Mouse (Mus musculus): ENCODE data around the gene Sds.

Gene Sds

GRCm38 (mm10) chr5:120476296-120476695 lies at the start of gene Sds:
Sds (plus strand) TSS chr5:120476526.
- DNase-seq (ENCODE audit: low spot score in 2 of 2): no peak

GRCm38 (mm10) chr5:120426572-120426971 lies 49.8 kb upstream of the Sds start:
- DNase-seq (ENCODE audit: low spot score in 2 of 2): no peak

DNA sequence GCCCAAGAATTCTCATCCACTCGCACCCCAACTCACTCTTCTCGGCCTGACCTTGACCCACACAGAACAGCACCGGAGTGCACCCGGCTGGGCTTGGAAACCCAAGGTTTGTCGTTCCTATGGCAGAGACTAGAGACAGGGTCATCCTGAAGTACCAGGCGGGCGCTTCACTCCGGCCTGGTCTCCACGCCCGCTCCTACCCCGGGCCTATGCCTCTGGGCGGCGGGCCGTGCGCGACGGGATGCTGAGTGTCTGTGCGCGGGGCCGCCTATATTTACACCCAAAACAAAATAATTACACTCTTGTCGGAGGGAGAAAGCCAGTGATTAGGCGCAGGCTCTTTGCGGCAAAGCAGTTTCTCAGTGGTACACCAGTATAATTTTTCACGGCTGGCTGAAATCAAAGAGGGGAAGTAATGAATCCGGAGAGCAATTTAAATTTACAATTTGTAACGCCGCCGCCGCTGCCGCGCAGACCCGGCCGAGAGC lies 48.8 kb upstream of the Sds start:
- no peak for DNase-seq (ENCODE audit: low spot score in 2 of 2)

DNA sequence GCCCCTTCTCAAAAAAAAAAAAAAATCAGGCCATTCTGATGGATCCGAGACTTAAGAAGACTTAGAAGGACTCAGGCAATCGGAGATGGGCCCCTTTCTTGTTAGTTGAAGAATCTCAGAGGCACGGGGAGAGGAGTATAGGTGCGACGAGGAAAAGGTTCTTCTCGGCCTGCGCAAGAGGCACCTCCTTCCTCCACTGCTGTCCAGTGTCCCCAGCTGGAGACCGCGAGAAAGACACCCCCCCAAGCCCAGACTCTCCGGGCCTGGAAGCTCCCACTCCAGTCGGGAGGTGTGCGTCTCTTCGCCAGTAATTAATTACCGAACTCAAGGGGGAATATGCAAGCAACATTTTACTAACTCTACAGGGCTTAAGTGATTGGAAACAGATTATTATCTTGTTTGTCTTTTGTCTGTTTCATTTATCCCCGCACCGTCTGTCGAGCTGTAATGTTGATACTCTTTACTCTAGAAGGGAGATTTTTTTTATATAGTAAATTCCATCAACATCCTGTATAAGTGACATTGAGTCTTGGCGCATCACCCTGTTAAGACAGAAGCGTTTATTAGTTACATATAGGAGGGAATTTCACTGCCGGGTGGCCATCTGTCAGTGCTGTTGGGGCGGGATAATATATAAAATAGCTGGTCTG lies 48.0 kb upstream of the Sds start:
- DNase-seq (ENCODE audit: low spot score in 2 of 2): no peak

DNA sequence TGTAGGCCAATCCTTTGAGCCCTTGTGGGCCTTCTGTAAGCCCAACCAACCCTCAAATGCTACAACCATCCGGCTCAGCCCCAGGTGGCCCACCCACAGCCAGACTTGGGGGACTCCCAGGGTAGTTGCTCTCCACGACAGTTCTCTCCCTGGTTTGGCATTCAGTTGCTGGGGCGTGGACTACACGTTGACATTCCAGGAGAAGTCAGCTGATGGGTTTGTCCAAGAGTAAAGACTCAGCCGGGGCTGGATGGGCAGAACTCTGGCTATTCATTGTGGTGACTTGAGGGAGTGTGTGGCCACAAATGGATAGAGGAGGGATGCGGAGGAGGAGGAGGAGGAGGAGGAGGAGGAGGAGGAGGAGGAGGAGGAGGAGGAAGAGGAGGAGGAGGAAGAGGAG lies 47.3 kb upstream of the Sds start:
- DNase-seq (ENCODE audit: low spot score in 2 of 2): no peak

DNA sequence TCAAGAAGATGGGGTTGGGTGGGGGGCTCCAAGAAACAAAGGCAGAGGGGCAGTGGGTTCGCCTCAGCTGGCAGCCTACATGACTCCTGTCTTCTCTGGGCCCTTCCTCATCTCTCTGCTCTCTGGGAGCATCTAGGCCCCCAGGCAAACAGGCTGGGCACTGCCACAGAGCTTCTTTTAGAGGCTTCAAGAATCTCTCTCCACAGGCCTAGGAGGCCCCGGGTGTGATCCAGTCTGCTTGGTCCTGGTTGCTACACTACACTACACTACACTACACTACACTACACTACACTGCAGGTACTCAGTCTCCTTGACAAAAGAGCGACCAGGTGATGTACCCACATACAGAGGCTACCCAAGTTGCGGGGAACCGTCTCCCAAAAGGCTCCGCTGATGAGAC lies 46.6 kb upstream of the Sds start:
- DNase-seq (ENCODE audit: low spot score in 2 of 2): no peak

DNA sequence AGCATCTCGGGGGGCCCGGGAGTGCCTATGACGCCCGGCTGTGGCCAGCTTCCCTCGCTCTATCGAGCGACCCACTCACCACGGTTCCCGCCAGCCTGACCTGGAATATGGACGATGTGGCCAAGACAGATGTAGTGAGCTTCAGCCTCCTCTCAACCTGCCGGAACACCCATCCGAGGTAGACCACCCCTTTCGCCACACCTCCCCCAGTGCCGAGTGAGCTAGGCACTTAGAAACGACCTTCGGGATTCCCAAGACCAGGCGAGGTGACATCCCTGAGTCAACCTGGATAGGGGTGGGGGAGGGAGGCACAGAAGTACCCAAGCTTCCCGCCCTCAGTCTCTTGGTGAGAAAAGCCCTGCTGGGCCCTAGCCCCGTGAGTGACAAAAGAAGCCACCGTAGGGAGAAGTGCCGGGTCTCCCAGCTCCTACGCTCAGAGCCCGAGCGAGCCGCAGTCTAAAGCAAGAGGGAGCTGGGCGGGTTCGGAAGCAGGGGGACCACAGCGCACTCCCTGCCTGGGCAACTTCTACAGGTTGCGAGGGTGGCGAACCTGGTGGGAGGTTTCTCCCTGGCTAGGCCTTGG lies 45.2 kb upstream of the Sds start:
- DNase-seq (ENCODE audit: low spot score in 2 of 2): no peak

DNA sequence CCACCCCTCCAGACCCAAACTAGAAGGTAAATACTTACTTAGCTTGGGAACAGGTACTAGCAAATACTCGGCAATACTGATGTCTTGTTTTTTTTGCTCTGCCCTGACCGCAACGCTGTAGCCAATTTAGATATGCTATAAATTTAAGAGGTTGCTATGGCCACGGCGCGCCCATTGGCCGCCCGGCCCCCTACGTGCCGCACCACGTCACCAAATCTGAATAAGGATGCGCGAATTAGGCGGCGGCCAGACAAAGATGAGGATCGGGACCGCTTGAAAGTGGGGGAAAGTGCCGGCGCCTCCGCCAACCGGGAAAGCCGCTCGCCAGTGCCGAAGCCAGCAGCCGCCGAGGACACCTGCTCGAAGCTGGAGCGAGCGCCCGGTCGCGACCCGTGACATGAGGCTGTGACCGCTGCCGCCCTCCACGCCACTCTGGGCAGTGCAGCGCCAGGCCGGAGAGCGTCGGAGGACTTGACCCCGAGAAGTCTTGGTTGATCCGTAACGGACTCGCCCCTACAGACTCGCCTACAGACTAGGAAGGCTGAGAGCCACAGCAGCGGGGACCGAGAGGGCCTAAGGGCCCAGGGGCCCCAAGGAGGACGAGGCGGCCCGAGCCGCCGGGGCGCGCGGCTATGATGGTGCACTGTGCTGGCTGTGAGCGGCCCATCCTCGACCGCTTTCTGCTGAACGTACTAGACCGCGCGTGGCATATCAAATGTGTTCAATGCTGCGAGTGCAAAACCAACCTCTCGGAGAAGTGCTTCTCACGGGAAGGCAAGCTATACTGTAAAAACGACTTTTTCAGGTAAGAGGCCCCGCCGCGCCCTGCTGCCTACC lies 44.5 kb upstream of the Sds start, which contains the start of gene Lhx5:
Gene Lhx5, plus strand, starts transcription at position 51 of the 837 bp plus-strand sequence.
- DNase-seq (ENCODE audit: low spot score in 2 of 2): no peak

GRCm38 (mm10) chr5:120432486-120433015 lies 43.8 kb upstream of the Sds start:
- DNase-seq (ENCODE audit: low spot score in 2 of 2): no peak

DNA sequence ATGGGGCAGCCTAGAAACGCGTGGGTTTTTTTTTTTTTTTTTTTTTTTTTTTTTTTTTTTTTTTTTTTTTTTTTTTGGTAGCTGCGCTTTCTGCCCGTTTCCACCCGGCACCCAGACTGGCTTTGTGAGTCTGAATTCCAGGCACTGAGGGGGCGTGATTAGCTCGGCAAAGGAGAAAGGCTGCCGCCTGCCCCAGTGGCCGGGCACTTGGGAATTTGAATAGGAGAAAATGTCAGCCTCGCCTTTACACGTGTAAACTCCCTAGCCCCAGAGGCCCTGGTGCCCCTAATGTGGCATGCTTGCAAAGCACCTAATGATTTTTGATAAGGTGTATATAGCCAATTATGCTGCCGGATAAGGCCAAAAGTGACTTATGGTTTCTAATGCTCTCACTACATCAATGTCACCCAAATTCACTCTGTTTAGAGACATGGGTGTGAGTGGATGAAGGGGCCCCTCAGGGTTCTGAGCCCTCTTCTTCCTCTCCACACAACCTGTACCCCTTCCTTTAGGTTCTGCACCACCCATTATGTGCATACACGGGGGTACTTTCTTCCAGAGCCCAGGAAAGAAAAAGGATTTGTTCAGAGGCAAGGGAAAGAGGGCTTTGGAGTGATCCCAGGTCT lies 43.1 kb upstream of the Sds start:
- DNase-seq (ENCODE audit: low spot score in 2 of 2): no peak

DNA sequence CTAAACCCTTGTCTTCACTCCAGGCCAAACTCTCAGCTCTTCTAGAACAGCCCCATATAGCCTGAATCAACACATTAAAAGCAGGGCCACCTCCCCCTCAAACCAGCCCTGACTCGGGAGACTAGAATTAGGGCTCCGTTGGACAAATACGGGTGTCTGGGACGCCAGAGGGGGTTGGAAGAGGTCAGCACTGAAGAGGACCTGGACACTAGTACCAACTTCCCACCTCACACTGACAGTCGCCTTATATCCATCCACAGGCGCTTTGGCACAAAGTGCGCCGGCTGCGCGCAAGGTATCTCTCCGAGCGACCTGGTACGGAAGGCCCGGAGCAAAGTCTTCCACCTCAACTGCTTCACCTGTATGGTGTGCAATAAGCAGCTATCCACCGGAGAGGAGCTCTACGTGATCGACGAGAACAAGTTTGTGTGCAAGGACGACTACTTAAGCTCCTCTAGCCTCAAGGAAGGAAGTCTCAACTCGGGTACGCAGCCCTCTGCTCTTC lies 42.0 kb upstream of the Sds start:
- DNase-seq (ENCODE audit: low spot score in 2 of 2): no peak

DNA sequence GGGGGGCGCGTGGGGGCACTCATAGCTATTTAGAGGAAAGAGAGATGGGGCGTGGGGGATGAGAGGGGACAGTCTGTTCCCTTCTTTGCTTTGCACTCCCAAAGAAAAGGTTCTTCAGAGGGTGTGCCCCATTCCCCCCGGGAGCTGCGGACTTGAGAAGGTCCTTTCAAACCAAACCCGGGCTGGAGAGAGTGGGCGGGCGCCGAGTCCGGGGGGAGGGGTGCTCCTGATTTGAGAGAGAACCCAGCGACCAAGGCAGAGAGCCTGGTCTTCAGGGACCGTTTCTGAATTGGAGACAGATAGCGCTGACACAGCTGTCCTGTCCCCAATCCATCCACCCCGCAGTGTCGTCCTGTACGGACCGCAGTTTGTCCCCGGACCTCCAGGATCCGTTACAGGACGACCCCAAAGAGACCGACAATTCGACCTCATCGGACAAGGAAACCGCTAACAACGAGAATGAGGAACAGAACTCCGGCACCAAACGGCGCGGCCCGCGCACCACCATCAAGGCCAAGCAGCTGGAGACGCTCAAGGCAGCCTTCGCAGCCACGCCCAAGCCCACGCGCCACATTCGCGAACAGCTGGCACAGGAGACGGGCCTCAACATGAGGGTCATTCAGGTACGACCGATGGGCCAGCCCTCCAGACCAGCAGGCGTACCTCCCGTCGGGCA lies 41.2 kb upstream of the Sds start:
- no peak for DNase-seq (ENCODE audit: low spot score in 2 of 2)

DNA sequence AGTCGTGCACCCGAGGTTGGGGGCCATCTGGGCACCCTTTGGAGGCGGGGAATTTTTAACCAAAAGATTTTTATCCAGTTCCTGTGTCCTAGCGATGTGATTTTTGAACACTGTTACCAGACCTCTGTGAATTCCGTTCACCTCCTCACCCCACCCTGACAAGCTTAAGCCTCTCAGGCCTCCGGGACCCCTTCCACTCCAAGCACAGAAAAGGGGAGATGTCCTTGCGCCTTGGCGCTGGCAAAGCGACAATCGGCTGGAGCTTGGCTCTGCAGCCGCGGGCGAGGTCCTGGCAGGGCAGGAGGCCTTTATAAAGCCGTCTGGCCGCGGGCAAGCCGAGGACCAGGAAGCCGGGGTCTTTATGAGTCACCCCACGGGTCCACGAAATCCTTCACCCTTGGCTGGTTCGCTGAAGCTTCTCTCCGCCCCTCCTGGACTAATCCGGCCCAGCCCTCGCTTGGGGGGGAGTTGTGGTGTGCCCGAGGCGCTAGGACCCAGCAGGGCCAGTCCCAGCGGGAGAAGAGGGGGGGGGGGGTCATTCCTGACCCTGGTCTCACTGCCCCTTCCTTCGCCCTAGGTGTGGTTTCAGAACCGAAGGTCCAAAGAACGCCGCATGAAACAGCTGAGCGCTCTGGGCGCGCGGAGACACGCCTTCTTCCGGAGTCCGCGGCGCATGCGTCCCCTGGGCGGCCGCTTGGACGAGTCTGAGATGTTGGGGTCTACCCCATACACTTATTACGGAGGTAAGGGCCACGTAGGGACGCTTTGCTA lies 40.4 kb upstream of the Sds start:
- DNase-seq (ENCODE audit: low spot score in 2 of 2): no peak

GRCm38 (mm10) chr5:120436885-120437495 lies 39.3 kb upstream of the Sds start:
- DNase-seq (ENCODE audit: low spot score in 2 of 2): no peak

DNA sequence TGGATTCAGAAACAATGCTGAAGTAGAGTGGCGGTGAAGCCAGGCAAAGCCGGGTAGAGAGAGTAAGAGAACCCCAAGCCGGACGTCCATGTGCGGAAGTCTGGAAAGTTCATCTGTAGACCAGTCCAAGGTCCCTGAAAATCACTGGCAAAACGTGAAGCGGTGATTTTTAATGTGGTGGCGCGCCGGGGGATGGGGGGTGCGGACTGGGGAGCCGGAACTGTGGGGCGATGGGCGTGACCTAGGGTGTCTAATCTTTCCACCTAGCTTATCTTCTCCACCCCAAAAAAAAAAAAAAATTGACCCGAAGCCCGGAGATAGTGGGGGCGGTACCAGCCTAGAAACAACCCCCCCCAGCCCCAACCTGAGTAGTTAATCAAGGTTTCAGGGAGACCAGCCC lies 38.8 kb upstream of the Sds start:
- no peak for DNase-seq (ENCODE audit: low spot score in 2 of 2)

DNA sequence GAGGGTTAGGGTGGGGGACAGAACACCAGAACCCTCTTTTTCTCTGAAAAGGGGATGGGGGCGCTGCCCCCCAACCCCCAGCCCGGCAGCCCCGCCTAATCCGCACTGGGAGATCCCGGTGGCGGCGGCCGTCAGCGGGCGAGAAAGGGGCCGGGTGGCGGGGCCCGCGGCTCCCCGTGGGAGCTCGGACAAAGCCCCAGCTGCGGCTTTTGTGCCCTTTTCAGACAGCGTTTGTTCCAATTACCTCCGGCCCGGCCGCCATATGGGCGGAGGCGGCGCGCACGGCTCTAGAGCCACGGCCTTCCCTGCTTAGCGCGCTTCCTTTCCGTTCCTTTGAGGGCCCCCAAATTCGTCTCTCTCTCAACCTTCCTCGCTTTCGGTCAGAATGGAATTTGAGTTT lies 38.3 kb upstream of the Sds start:
- DNase-seq (ENCODE audit: low spot score in 2 of 2): no peak

- no peak for DNase-seq (ENCODE audit: low spot score in 2 of 2)
These were observed 37.9 kb upstream of the Sds start for GRCm38 (mm10) chr5:120438469-120438868.

- no peak for DNase-seq (ENCODE audit: low spot score in 2 of 2)
These were observed 37.2 kb upstream of the Sds start for GRCm38 (mm10) chr5:120438991-120439710.
